Mouse (Mus musculus) bone marrow macrophage, adult 2 months (primary cell): ENCODE measurements around the gene Pter.

Experiments
- CTCF ChIP-seq: IDR thresholded peaks from 2 replicates; pipeline ENCODE4 v1.5.1; 2012; ENCODE audit warnings: low read depth, mild to moderate bottlenecking, low read length, moderate library complexity
- POLR2A ChIP-seq: IDR thresholded peaks from 2 replicates; pipeline ENCODE4 v1.6.1; 2012; ENCODE audit warnings: mild to moderate bottlenecking, low read depth, low read length, borderline replicate concordance

GRCm38 (mm10) chr2:13000026-13000425 lies 76.2 kb downstream of the Pter start:
- TF ChIP-seq POLR2A (no peak), CTCF (no peak)
